In genomic region chrX:93289076-93289475, GRCm38 (mm10) we compare ENCODE assay signal across 9 mouse cellular contexts. TPM values are rescaled to one million over a fixed set of nuclear protein-coding genes. Genes with fewer than 3 reads are reported as not detected.
A peak's percentile ranks its signal among the peaks of the same experiment; 100 is the strongest.
DNase-seq lines count a peak whose midpoint lies in the region; ATAC-seq and TF ChIP-seq lines count a peak whose summit lies in the region.
"Had no signal": no experiment of that assay in that cellular context is flagged by ENCODE, and none has a peak within 500 bp of the region (broad histone marks: within the 10 kb centered on the region; RNA-seq: fewer than 3 reads in every experiment).

No protein-coding gene starts in this region.

- H3K9ac ChIP-seq in kidney, embryonic 16.5 days (replicated peaks; ENCODE audit: low read length): no peak overlapping the region
- H3K9ac ChIP-seq in embryonic facial prominence, embryonic 11.5 days (replicated peaks; ENCODE audit: low read length): no peak overlapping the region
- no peak overlapping the region for H3K9ac ChIP-seq in hindbrain, postnatal 0 days (replicated peaks; ENCODE audit: low read length)

- peaks cover 93% of the 10 kb centered on the region for H3K27me3 ChIP-seq in kidney, embryonic 16.5 days (ENCODE audit: insufficient read depth, low read length)
- H3K27me3 ChIP-seq in embryonic facial prominence, embryonic 11.5 days (ENCODE audit: control insufficient read depth, insufficient read depth, low read length): peaks cover 51% of the 10 kb centered on the region
- peaks cover 36% of the 10 kb centered on the region for H3K27me3 ChIP-seq in hindbrain, postnatal 0 days (ENCODE audit: insufficient read depth, low read length)
- H3K27me3 ChIP-seq in myocyte (ENCODE audit: control insufficient read depth, insufficient read depth, insufficient read length): peaks cover 30% of the 10 kb centered on the region

- peak overlapping the region; percentile 55 for H3K4me2 ChIP-seq in kidney, embryonic 16.5 days (replicated peaks; ENCODE audit: low read depth, low read length)
- H3K4me2 ChIP-seq in embryonic facial prominence, embryonic 11.5 days (ENCODE audit: low read depth, low read length): peak overlapping the region; percentile 28
- peak overlapping the region; percentile 51 for H3K4me2 ChIP-seq in hindbrain, postnatal 0 days (ENCODE audit: low read depth, low read length)
- H3K4me2 ChIP-seq in myocyte (ENCODE audit: low read depth): peak overlapping the region; percentile 60

- no peaks in the 10 kb centered on the region for H3K9me3 ChIP-seq in kidney, embryonic 16.5 days (ENCODE audit: low read length)
- no peaks in the 10 kb centered on the region for H3K9me3 ChIP-seq in embryonic facial prominence, embryonic 11.5 days (replicated peaks; ENCODE audit: control insufficient read depth, low read length)
- 0 out of 2 replicates have a peak, but pooled peaks cover 3% of the 10 kb centered on the region for H3K9me3 ChIP-seq in hindbrain, postnatal 0 days (ENCODE audit: low read length)

- no peak for TF ChIP-seq CTCF in hindbrain, postnatal 0 days (IDR thresholded peaks at IDR 0.05; ENCODE audit: low read depth)

- peaks cover 7% of the 10 kb centered on the region for H3K4me1 ChIP-seq in kidney, embryonic 16.5 days (ENCODE audit: insufficient read depth, low read length)
- no peaks in the 10 kb centered on the region; the same call in 1 of the 2 replicates for H3K4me1 ChIP-seq in embryonic facial prominence, embryonic 11.5 days (ENCODE audit: control insufficient read depth, insufficient read depth, low read length)
- H3K4me1 ChIP-seq in hindbrain, postnatal 0 days (ENCODE audit: insufficient read depth, low read length): no peaks in the 10 kb centered on the region

- WGBS in kidney, embryonic 16.5 days: 14% methylated on average over 28 of the region's 37 CpGs
- 11% methylated on average over 23 of the region's 37 CpGs for WGBS in embryonic facial prominence, embryonic 11.5 days
- WGBS in hindbrain, postnatal 0 days: 21% methylated on average over 37 of the region's 37 CpGs

- H3K79me2 ChIP-seq in myocyte (ENCODE audit: control insufficient read depth, insufficient read depth): no peaks in the 10 kb centered on the region

- no peak for DNase-seq in kidney, adult 8-10 months
- DNase-seq in embryonic facial prominence, embryonic 11.5 days (ENCODE audit: low spot score): peak; percentile 2
- no peak for DNase-seq in hindbrain, postnatal 0 days (ENCODE audit: low spot score)
- no peak for DNase-seq in urinary bladder, postnatal 25 days (ENCODE audit: low spot score)
- no peak for DNase-seq in cerebellum, postnatal 25 days
- no peak for DNase-seq in right cerebral cortex, postnatal 36 days (ENCODE audit: low spot score in 2 of 2)
- DNase-seq: thymus, adult 18-20 months had no signal

- H3K27ac ChIP-seq in kidney, embryonic 16.5 days (ENCODE audit: low read length): no peak overlapping the region
- no peak overlapping the region for H3K27ac ChIP-seq in embryonic facial prominence, embryonic 11.5 days (replicated peaks; ENCODE audit: low read depth, low read length)
- no peak overlapping the region for H3K27ac ChIP-seq in hindbrain, postnatal 0 days

- H3K36me3 ChIP-seq in kidney, embryonic 16.5 days (ENCODE audit: insufficient read depth, low read length): no peaks in the 10 kb centered on the region
- no peaks in the 10 kb centered on the region for H3K36me3 ChIP-seq in embryonic facial prominence, embryonic 11.5 days (replicated peaks; ENCODE audit: control insufficient read depth, insufficient read depth, low read depth, low read length)
- H3K36me3 ChIP-seq in hindbrain, postnatal 0 days (ENCODE audit: insufficient read depth, low read length): no peaks in the 10 kb centered on the region
- H3K36me3 ChIP-seq in myocyte (ENCODE audit: control insufficient read depth, insufficient read depth): no peaks in the 10 kb centered on the region

- peak overlapping the region; percentile 38 for H3ac ChIP-seq in myocyte (ENCODE audit: control insufficient read depth, insufficient read length)

- ATAC-seq in kidney, embryonic 16.5 days (ENCODE audit: low FRiP score, low TSS enrichment): 0 out of 2 replicates have a peak, but pooled peaks have one; percentile 28
- no peak for ATAC-seq in embryonic facial prominence, embryonic 11.5 days (replicated peaks; ENCODE audit: insufficient number of reproducible peaks, low FRiP score, low TSS enrichment, low read depth)
- ATAC-seq in hindbrain, postnatal 0 days: no peak

- TF ChIP-seq POLR2A in myocyte (IDR thresholded peaks at IDR 0.05; ENCODE audit: insufficient read length, low read depth): no peak

- H3K4me3 ChIP-seq in kidney, embryonic 16.5 days (ENCODE audit: low read length): peak overlapping the region; percentile 39
- H3K4me3 ChIP-seq in embryonic facial prominence, embryonic 11.5 days (ENCODE audit: low read depth, low read length): peak overlapping the region; percentile 23
- H3K4me3 ChIP-seq in hindbrain, postnatal 0 days (ENCODE audit: low read length): peak overlapping the region; percentile 29
- H3K4me3 ChIP-seq in myocyte: peak overlapping the region; percentile 21

TF ChIP-seq in myocyte, 11 proteins besides CTCF, POLR2A, EP300 and RAD21:
- TF ChIP-seq SRF (IDR thresholded peaks at IDR 0.05; ENCODE audit: control insufficient read depth, insufficient read length, low read depth) (no peak), E2F4 (IDR thresholded peaks at IDR 0.05; ENCODE audit: insufficient read depth) (no peak), MYOG (IDR thresholded peaks at IDR 0.05; ENCODE audit: control insufficient read depth in 1 of 3, insufficient read depth in 1 of 3, insufficient read length in 2 of 3, low read depth in 2 of 3) (no peak), TCF3 (IDR thresholded peaks at IDR 0.05; ENCODE audit: insufficient read length, low read depth) (no peak), USF1 (IDR thresholded peaks at IDR 0.05; ENCODE audit: low read depth) (no peak), REST (IDR thresholded peaks at IDR 0.05; ENCODE audit: insufficient read depth, insufficient read length) (no peak), TCF12 (IDR thresholded peaks at IDR 0.05; ENCODE audit: insufficient read depth, poor library complexity, severe bottlenecking) (no peak)

RNA-seq across cellular contexts. Expression of gene Arx, which starts 2.8 kb away (rescaled TPM):
- polyA plus RNA-seq in kidney, embryonic 16.5 days (2015; fragmentation: Nextera tagmentation; extraction: Ambion mirVana): 0.08 and 0.15 TPM in 2 replicates
- 2.1 and 3.2 TPM in 2 replicates for polyA plus RNA-seq in embryonic facial prominence, embryonic 11.5 days (2014; fragmentation: Nextera tagmentation; extraction: Ambion mirVana)
- 1.3 and 2.0 TPM in 2 replicates for total RNA-seq in hindbrain, postnatal 0 days (2014; rRNA removed)
- polyA plus RNA-seq in hindbrain, postnatal 0 days (2015; fragmentation: Nextera tagmentation; extraction: Ambion mirVana): 0.45 and 0.66 TPM in 2 replicates
- 6.5 TPM for polyA plus RNA-seq in myocyte (2012; fragmentation: generic; extraction: Trizol)
